Mouse (Mus musculus) ES-E14 (cell line): Measurements from ENCODE around the gene Nudt21. TPM values are rescaled to one million over a fixed set of nuclear protein-coding genes. Genes with fewer than 3 reads are reported as not detected.

Experiments
- DNase-seq: peaks from one replicate; pipeline ENCODE4 v3.0.0-alpha.2; 2013; ENCODE audit warnings: low read depth, low spot score
- H3K27ac ChIP-seq: 2 replicates; pipeline ENCODE4 v1.5.1; 2012; ENCODE audit warnings: low read depth, mild to moderate bottlenecking, low read length, moderate library complexity, mixed read lengths; ENCODE audit not compliant: poor library complexity, insufficient read depth, severe bottlenecking
- H3K36me3 ChIP-seq: 2 replicates; pipeline ENCODE4 v1.6.1; 2012; ENCODE audit warnings: mild to moderate bottlenecking, low read length, moderate library complexity, mixed read lengths; ENCODE audit not compliant: control insufficient read depth, poor library complexity, insufficient read depth, severe bottlenecking
- H3K4me1 ChIP-seq, 2 experiments: fragments of 150-350 bp in 1 of 2; sonication (generic) in 1 of 2; 2 replicates each; pipeline ENCODE4 v1.6.1; 2012; ENCODE audit warnings: low read length in 2 of 2, mild to moderate bottlenecking in 1 of 2, mixed read lengths in 1 of 2; ENCODE audit not compliant: control insufficient read depth in 2 of 2, insufficient read depth in 2 of 2, poor library complexity in 1 of 2
- H3K4me3 ChIP-seq, 2 experiments: fragments of 150-350 bp in 1 of 2; sonication (generic) in 1 of 2; 2 replicates each; pipeline ENCODE4 v1.5.1; 2012; ENCODE audit warnings: low read length in 2 of 2, low read depth in 1 of 2, mild to moderate bottlenecking in 1 of 2, mixed read lengths in 1 of 2; ENCODE audit not compliant: insufficient read depth in 1 of 2, poor library complexity in 1 of 2, severe bottlenecking in 1 of 2
- H3K9ac ChIP-seq: 2 replicates; pipeline ENCODE4 v1.6.1; 2012; ENCODE audit warnings: low read depth, mild to moderate bottlenecking, low read length, mixed read lengths; ENCODE audit not compliant: poor library complexity, insufficient read depth, severe bottlenecking
- H3K9me3 ChIP-seq: fragments of 150-350 bp; sonication (generic); 2 replicates; pipeline ENCODE4 v1.6.1; 2012; ENCODE audit warnings: low read depth, mild to moderate bottlenecking, low read length; ENCODE audit not compliant: control insufficient read depth, insufficient read depth
- CHD2 ChIP-seq: IDR thresholded peaks from 2 replicates; pipeline ENCODE4 v1.6.1; 2014; ENCODE audit warnings: mild to moderate bottlenecking, low read depth, low read length, inconsistent platforms
- HCFC1 ChIP-seq: IDR thresholded peaks from 2 replicates; pipeline ENCODE4 v1.6.1; 2012; ENCODE audit warnings: low read length, inconsistent platforms, borderline replicate concordance; ENCODE audit not compliant: insufficient read depth
- MAFK ChIP-seq: IDR thresholded peaks from 2 replicates; pipeline ENCODE4 v1.6.1; 2014; ENCODE audit warnings: mild to moderate bottlenecking, low read depth, low read length, inconsistent platforms; ENCODE audit not compliant: insufficient read depth
- ZC3H11A ChIP-seq: IDR thresholded peaks from 2 replicates; pipeline ENCODE4 v1.6.1; 2012; ENCODE audit warnings: low read depth, mild to moderate bottlenecking, inconsistent platforms, low read length, borderline replicate concordance
- ZNF384 ChIP-seq: IDR thresholded peaks from 2 replicates; pipeline ENCODE4 v1.6.1; 2012; ENCODE audit warnings: low read depth, low read length, inconsistent platforms
- in situ Hi-C, 2 experiments: fragments of 600-800 bp; cut with MboI; formaldehyde crosslinking; loops; one replicate each; pipeline ENCODE4 v1.15.1; 2025; ENCODE audit warnings: low sequenced_read_pairs in 2 of 2, inconsistent platforms in 1 of 2; ENCODE audit not compliant: unreplicated experiment in 2 of 2
- total RNA-seq: library from RNA; depleted of rRNA; stranded (reverse); fragments of 300-350 nt; gene quantifications from 2 replicates; pipeline ENCODE4 v1.2.3, GENCODE M21; 2012; rRNA removed

Gene Nudt21
- 139 and 152 TPM in 2 replicates for total RNA-seq

DNA sequence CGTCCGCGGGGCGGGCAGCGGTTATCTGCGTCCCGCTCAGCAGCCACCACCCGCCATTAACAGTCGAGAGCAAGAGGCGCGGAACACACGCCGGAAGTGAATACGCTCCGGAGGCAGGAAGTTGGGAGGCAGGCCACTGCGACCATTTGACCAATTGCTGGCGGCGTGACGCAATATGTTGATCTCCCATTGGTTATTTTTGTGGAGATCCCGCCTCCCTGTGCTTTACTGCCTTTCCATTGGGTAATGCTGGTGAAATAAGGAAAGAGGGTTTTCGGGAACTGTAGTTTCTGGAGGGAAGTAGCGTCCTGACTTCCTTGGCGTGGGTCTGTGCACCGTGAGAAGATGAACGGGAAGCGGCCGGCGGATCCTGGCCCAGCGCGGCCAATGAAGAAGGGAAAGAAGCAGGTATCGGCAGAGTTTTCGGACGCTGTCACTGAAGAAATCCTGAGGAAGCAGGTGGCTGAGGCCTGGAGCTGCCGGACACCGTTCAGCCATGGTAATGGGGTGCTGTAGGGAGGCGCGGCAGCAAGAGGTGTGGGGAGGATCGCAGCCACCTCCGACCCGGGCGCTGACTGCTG lies at the start of gene Nudt21, which contains the start of gene Ogfod1:
Nudt21 (minus strand) TSS at position 88 of the 581 bp plus-strand sequence.
Ogfod1 (plus strand) TSS at position 255 of the 581 bp plus-strand sequence.
- peaks cover 11 to 12% of the 10 kb centered on the region in 2 experiments for H3K4me1 ChIP-seq
- H3K4me3 ChIP-seq: peak within 1 kb of the TSS; percentile 92 to 96
- TF ChIP-seq ZC3H11A (no peak), CHD2 (peak; percentile 96), MAFK (no peak), ZNF384 (no peak), HCFC1 (peak; percentile 95)
- in situ Hi-C loops: no loop called here
- peak within 1 kb of the TSS; percentile 90 for H3K9ac ChIP-seq
- peak; percentile 99 for DNase-seq
- H3K36me3 ChIP-seq: no peaks in the 10 kb centered on the region
- H3K27ac ChIP-seq: no peak within 1 kb of the TSS
- no peaks in the 10 kb centered on the region for H3K9me3 ChIP-seq

DNA sequence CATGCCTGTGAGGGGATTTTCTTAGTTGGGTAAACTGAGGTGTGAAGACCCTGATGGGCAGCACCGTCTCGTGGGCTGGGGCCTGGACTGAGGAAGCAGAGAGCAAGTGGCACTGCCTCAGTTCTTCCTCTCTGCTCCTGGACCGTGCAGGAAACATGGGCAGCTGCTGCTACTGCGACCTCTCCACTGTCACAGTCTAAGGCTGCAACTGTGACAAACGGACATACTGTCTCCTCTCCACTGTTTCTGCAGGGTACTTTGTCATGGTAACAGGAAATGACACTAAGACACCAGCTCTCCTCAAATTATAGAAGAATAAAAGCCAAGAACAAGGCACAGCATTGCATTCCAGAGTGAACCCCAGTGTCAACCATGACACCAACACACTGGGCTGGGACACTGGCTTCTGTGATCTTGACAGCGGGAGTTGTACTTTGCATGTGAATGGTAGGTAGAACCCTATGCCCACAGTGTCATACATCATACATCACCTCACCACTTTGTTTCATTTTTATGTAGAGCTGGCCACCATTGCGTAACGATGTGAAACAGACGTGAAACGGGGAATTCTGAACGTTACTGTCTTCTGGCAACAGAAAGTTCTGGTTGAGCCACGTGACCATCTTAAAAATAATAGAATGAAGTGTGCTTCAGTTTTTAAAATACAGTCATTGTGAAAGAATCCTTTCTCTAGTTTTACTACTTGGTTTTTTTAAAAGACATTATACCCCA lies 39.8 kb upstream of the Nudt21 start:
- Histone ChIP-seq H3K4me3 (no peak overlapping the region), H3K9me3 (no peaks in the 10 kb centered on the region), H3K36me3 (peaks cover 2% of the 10 kb centered on the region; the same call in 1 of the 2 replicates), H3K27ac (no peak overlapping the region), H3K4me1 (no peaks in the 10 kb centered on the region), H3K9ac (no peak overlapping the region)
- TF ChIP-seq ZC3H11A (no peak), HCFC1 (no peak), CHD2 (no peak), MAFK (no peak), ZNF384 (no peak)
- no peak for DNase-seq
- in situ Hi-C loops: no loop called here

DNA sequence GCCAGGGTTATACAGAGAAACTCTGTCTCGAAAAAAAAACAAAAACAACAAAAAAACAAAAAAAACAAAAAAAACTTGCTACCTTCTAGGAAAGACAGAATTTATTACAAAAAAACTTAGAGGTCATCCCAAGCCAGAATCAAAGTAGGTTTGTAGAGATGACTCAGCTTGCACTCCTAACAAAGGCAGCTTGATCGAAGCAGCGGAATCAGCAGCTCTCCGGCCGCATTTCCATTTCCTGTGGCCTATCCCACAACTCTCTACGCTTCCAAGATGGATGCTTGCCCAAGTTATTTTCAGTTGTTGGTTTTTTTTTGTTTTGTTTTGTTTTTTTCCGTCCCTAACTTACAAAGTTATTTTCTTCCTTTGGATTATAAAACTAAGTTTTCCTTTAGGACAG lies 32.0 kb upstream of the Nudt21 start:
- Histone ChIP-seq H3K27ac (no peak overlapping the region; the same call in 1 of the 2 replicates), H3K4me3 (no peak overlapping the region), H3K36me3 (peaks cover 13% of the 10 kb centered on the region; the same call in 1 of the 2 replicates), H3K4me1 (peaks cover 0 to 7% of the 10 kb centered on the region in 2 experiments; a peak in 3 of 4 replicates), H3K9me3 (no peaks in the 10 kb centered on the region), H3K9ac (no peak overlapping the region)
- in situ Hi-C loops: no loop called here
- DNase-seq: no peak
- TF ChIP-seq MAFK: 0 out of 2 replicates have a peak, but pooled peaks have one; percentile 45
- no peak for TF ChIP-seq CHD2

DNA sequence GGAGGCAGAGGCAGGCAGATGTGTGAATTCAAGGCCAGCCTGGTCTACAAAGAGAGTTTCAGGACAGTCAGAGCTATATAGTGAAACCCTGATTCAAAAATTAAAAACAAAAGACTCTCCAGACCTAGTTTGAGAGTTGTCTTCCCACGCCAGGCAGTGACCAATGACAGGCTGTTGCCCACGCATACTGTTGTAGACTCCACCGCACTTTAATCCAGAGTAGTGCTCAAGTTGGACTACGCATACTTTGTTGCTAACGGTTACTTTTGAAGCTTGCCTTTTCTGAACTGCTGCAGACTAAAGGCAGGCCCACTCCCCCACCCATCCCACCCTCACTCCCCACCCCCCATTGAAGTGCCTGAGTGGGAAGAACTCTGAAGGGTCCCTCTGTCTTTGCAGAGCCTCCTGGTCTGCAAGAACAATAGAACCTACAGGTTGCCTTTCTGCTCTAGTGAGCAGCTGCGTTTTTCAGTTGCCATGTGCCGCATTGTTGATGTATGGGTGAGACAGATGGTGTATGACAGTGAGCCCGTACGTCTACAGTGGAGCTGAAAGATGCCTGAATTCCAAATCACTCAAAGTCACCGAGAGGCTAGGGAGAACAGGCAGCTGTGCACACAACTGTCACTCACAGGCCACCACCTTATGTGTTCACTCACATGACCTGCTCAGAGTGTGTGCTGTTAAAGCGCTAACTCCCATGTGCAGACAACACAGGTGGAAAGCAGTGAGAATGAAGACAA lies 29.5 kb upstream of the Nudt21 start:
- Histone ChIP-seq H3K9ac (no peak overlapping the region), H3K27ac (no peak overlapping the region), H3K4me1 (peaks cover 2 to 7% of the 10 kb centered on the region in 2 experiments), H3K4me3 (no peak overlapping the region), H3K36me3 (peaks cover 17% of the 10 kb centered on the region), H3K9me3 (no peaks in the 10 kb centered on the region)
- in situ Hi-C loops: no loop called here
- TF ChIP-seq CHD2 (no peak), ZNF384 (no peak), MAFK (no peak), HCFC1 (no peak), ZC3H11A (no peak)
- no peak for DNase-seq
